Mouse (Mus musculus) E14TG2a.4 (cell line): ENCODE measurements at regions not wholly inside any gene's neighbourhood (a gene's known extent, or its start where the extent isn't known, plus 50 kb on each side); places are given as distances from the start of the nearest gene placed in this dataset.

Experiments
- H3K27me3 ChIP-seq: 2 replicates; pipeline ENCODE4 v1.6.1; 2014; ENCODE audit warnings: low read length, control low read depth; ENCODE audit not compliant: insufficient read depth
- H3K36me3 ChIP-seq: 2 replicates; pipeline ENCODE4 v1.6.1; 2014; ENCODE audit warnings: low read length, control low read depth; ENCODE audit not compliant: insufficient read depth
- H3K4me1 ChIP-seq: replicated peaks from 2 replicates; pipeline ENCODE4 v1.6.1; 2014; ENCODE audit warnings: low read depth, low read length, control low read depth
- H3K4me3 ChIP-seq: replicated peaks from 2 replicates; pipeline ENCODE4 v1.5.1; 2014; ENCODE audit warnings: mild to moderate bottlenecking, low read length
- H3K9me3 ChIP-seq: 2 replicates; pipeline ENCODE4 v1.6.1; 2014; ENCODE audit warnings: low read length, control low read depth
- CTCF ChIP-seq: conservative IDR thresholded peaks from 2 replicates; pipeline ENCODE4 v1.5.1; 2014; ENCODE audit warnings: low read length
- NANOG ChIP-seq: IDR thresholded peaks from 2 replicates; pipeline ENCODE4 v1.6.1; 2014; ENCODE audit warnings: borderline replicate concordance, low read length, mixed read lengths
- POU5F1 ChIP-seq: IDR thresholded peaks from 2 replicates; pipeline ENCODE4 v1.6.1; 2014; ENCODE audit warnings: low read length, borderline replicate concordance

DNA sequence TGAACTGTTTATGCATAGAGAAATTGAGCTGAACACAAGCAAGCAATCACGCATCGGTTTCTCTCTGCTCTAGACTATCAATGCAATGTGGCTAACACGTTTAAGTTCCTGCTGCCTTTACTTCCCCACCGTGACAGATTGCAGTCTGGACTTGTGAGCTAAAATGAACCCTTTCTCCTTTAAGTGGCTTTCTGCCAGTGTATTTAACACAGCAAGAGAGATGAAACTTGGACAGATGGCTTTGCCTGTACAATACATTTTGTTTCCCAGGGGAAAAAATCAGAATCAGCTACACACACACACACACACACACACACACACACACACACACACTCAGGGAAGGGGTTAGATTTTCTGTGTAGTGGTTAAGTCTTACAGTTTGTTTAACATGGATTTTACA, 206.8 kb downstream of the Sp3 start:
- Histone ChIP-seq H3K4me3 (no peak overlapping the region), H3K27me3 (no peaks in the 10 kb centered on the region), H3K9me3 (no peaks in the 10 kb centered on the region), H3K4me1 (no peaks in the 10 kb centered on the region), H3K36me3 (no peaks in the 10 kb centered on the region)
- TF ChIP-seq POU5F1 (no peak), CTCF (no peak), NANOG (no peak)

GRCm38 (mm10) chr2:72777330-72777729, 202.9 kb downstream of the Sp3 start:
- TF ChIP-seq POU5F1 (no peak), NANOG (no peak), CTCF (peak; percentile 90)
- Histone ChIP-seq H3K4me1 (0 out of 2 replicates have a peak, but pooled peaks cover 4% of the 10 kb centered on the region), H3K36me3 (no peaks in the 10 kb centered on the region), H3K4me3 (no peak overlapping the region), H3K27me3 (no peaks in the 10 kb centered on the region), H3K9me3 (peaks cover 10% of the 10 kb centered on the region; the same call in 1 of the 2 replicates)

DNA sequence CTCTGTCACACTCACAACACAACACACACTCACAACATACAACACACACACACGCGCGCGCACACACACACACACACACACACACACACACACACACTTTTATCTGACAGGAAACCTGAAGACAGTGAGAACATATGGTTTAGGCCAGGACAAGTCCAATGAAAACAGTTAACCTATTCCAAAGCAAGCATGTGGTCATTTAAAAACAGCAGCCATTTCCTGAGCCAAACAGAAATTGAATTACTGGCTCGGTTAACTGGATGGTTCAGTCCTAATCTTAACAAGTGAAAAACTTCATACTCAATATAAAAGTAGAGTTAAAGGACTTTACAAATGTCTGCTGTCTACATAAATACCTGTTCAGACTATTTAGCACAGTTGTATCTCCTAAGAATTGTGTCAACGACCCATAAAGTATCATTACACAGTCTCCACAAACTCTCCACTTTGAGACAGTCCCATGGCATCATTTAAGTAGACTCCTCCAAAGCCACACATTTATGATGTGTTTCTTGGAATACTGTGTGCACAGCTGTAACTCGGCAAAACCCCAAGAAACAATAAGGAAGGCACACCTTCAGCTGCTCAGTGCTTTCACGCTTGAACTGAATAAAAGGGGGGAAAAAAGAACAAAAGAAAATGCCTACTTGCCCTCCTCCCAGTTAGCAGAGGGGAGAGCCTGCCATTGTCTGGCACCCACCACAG, 202.3 kb downstream of the Sp3 start:
- no peak for TF ChIP-seq CTCF
- no peak for TF ChIP-seq NANOG
- TF ChIP-seq POU5F1: no peak
- H3K4me1 ChIP-seq: 0 out of 2 replicates have a peak, but pooled peaks cover 4% of the 10 kb centered on the region
- H3K27me3 ChIP-seq: no peaks in the 10 kb centered on the region
- H3K36me3 ChIP-seq: no peaks in the 10 kb centered on the region
- H3K9me3 ChIP-seq: peaks cover 10% of the 10 kb centered on the region; the same call in 1 of the 2 replicates
- no peak overlapping the region for H3K4me3 ChIP-seq

GRCm38 (mm10) chr2:72779268-72780163, 200.7 kb downstream of the Sp3 start:
- Histone ChIP-seq H3K36me3 (no peaks in the 10 kb centered on the region), H3K4me1 (0 out of 2 replicates have a peak, but pooled peaks cover 4% of the 10 kb centered on the region), H3K27me3 (no peaks in the 10 kb centered on the region), H3K9me3 (peaks cover 10% of the 10 kb centered on the region; the same call in 1 of the 2 replicates), H3K4me3 (no peak overlapping the region)
- TF ChIP-seq POU5F1 (no peak), NANOG (no peak), CTCF (no peak)

- Histone ChIP-seq H3K27me3 (no peaks in the 10 kb centered on the region), H3K36me3 (no peaks in the 10 kb centered on the region), H3K4me1 (0 out of 2 replicates have a peak, but pooled peaks cover 4% of the 10 kb centered on the region), H3K4me3 (no peak overlapping the region), H3K9me3 (peaks cover 10% of the 10 kb centered on the region; the same call in 1 of the 2 replicates)
- no peak for TF ChIP-seq CTCF
- no peak for TF ChIP-seq POU5F1
- TF ChIP-seq NANOG: no peak
These were observed 198.6 kb downstream of the Sp3 start for GRCm38 (mm10) chr2:72781369-72782275.

- Histone ChIP-seq H3K9me3 (peaks cover 10% of the 10 kb centered on the region; the same call in 1 of the 2 replicates), H3K27me3 (no peaks in the 10 kb centered on the region), H3K36me3 (no peaks in the 10 kb centered on the region), H3K4me3 (no peak overlapping the region), H3K4me1 (0 out of 2 replicates have a peak, but pooled peaks cover 4% of the 10 kb centered on the region)
- no peak for TF ChIP-seq POU5F1
- no peak for TF ChIP-seq CTCF
- no peak for TF ChIP-seq NANOG
These were observed 197.9 kb downstream of the Sp3 start for GRCm38 (mm10) chr2:72782355-72782754.

DNA sequence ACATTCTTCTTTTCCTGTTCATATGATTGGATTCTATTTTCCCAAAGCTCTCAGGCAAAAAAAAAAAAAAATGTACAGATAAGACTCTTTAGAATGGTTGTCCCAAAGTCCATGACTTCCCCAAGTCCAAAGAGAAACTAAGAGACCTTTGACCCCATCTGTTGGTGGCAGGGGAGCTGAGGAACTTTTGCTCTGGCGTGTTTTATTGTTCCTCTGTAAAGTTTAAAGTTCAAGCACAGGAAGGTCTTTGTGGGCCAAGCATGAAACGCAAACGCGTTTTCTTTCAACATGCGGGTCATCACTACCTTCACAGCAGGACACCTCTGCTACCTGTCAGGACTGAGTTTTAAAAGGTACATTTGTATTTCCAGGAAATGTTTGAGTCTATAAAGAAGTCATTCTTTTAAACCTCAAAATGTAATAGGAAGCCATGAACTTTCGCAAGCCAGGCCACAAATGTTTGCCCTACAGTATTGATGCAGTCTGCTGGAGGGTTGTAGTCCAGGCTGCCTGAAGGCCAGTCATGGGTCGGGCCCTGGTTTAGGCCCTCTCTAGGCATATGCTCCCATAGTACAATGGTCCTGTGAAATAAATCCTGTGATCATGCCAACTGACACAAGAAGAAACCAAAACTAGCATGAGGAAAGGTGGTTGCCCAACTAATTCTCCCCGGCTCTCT, 194.7 kb downstream of the Sp3 start:
- no peaks in the 10 kb centered on the region for H3K27me3 ChIP-seq
- H3K9me3 ChIP-seq: no peaks in the 10 kb centered on the region
- no peak for TF ChIP-seq POU5F1
- TF ChIP-seq NANOG: no peak
- no peak for TF ChIP-seq CTCF
- H3K4me3 ChIP-seq: no peak overlapping the region
- 0 out of 2 replicates have a peak, but pooled peaks cover 4% of the 10 kb centered on the region for H3K4me1 ChIP-seq
- no peaks in the 10 kb centered on the region for H3K36me3 ChIP-seq
